Mouse (Mus musculus) embryo, embryonic 10.5 days (tissue): ENCODE data around the gene Aadacl4.
"Not testable (repeated sequence)": the region's sequence is repeated elsewhere in the genome, so short reads cannot be mapped to it uniquely, and the experiment has no call there.

Experiments used
- DNase-seq: peaks from one replicate; pipeline ENCODE4 v3.0.0-alpha.2; 2015; ENCODE audit warnings: low spot score

Aadacl4 gene

GRCm38 (mm10) chr4:144613407-144613806 lies at the start of gene Aadacl4:
TSS of gene Aadacl4 (plus strand) at chr4:144613707.
- no peak for DNase-seq

- no peak for DNase-seq
Measured at GRCm38 (mm10) chr4:144565034-144565433, 48.5 kb upstream of the Aadacl4 start, which contains the start of gene Gm13124. TSS of gene Gm13124 (minus strand) at chr4:144565134.

GRCm38 (mm10) chr4:144567752-144568151 lies 45.8 kb upstream of the Aadacl4 start:
- DNase-seq = no peak

GRCm38 (mm10) chr4:144586207-144586606 lies 27.3 kb upstream of the Aadacl4 start:
- DNase-seq = not testable (repeated sequence)

- no peak for DNase-seq
Measured at GRCm38 (mm10) chr4:144592790-144593189, 20.7 kb upstream of the Aadacl4 start.

- DNase-seq = no peak
Measured at GRCm38 (mm10) chr4:144614586-144614985, 1.1 kb downstream of the Aadacl4 start.

- DNase-seq = no peak
Measured at GRCm38 (mm10) chr4:144638263-144638662, 24.8 kb downstream of the Aadacl4 start.
